Mouse (Mus musculus) left cerebral cortex, postnatal 36 days (tissue): ENCODE measurements at regions not wholly inside any gene's neighbourhood (a gene's known extent, or its start where the extent isn't known, plus 50 kb on each side); places are given as distances from the start of the nearest gene placed in this dataset.
A peak's percentile ranks its signal among the peaks of the same experiment; 100 is the strongest.
"Not testable (repeated sequence)": the region's sequence is repeated elsewhere in the genome, so short reads cannot be mapped to it uniquely, and the experiment has no call there.

Experiments used
- DNase-seq, 2 experiments: peaks; one replicate each; pipeline ENCODE4 v3.0.0; 2021 to 2022; ENCODE audit warnings: low spot score in 2 of 2, mixed read lengths in 1 of 2
- intact Hi-C: fragments of 180-260 bp; cut with DNase I; formaldehyde crosslinking; loops from one replicate; pipeline ENCODE4 v1.15.1; 2025

GRCm38 (mm10) chr9:5424236-5424635 is 79.0 kb downstream of the Casp12 start:
- intact Hi-C loops: no loop called here

GRCm38 (mm10) chr9:5448180-5448579 is 103.0 kb downstream of the Casp12 start:
- no peak for DNase-seq
- intact Hi-C loops: no loop called here

More at GRCm38 (mm10) chr9:5424236-5424635, 79.0 kb downstream of the Casp12 start:
- no peak for DNase-seq

- no peak for DNase-seq
These were observed 111.4 kb downstream of the Casp12 start for GRCm38 (mm10) chr9:5456606-5457005.

GRCm38 (mm10) chr9:5472012-5472411 is 126.8 kb downstream of the Casp12 start:
- intact Hi-C loops: no loop called here
- DNase-seq: no peak

More at GRCm38 (mm10) chr9:5456606-5457005, 111.4 kb downstream of the Casp12 start:
- intact Hi-C loops: no loop called here

GRCm38 (mm10) chr9:5474271-5474670 is 129.0 kb downstream of the Casp12 start:
- intact Hi-C loops: no loop called here
- DNase-seq: no peak

- intact Hi-C loops: no loop called here
- no peak for DNase-seq
These were observed 140.0 kb downstream of the Casp12 start for GRCm38 (mm10) chr9:5485258-5485657.

GRCm38 (mm10) chr9:5496837-5497236 is 151.6 kb downstream of the Casp12 start:
- intact Hi-C loops: no loop called here
- no peak for DNase-seq

GRCm38 (mm10) chr9:5498306-5498705 is 153.1 kb downstream of the Casp12 start:
- intact Hi-C loops: no loop called here
- no peak for DNase-seq

- intact Hi-C loops: no loop called here
- no peak for DNase-seq
These were observed 180.6 kb downstream of the Casp12 start for GRCm38 (mm10) chr9:5525762-5526360.

- DNase-seq: no peak
- intact Hi-C loops: no loop called here
These were observed 197.4 kb downstream of the Casp12 start for GRCm38 (mm10) chr9:5542604-5543003.

- intact Hi-C loops: no loop called here
- DNase-seq: no peak
These were observed 229.8 kb downstream of the Casp12 start for GRCm38 (mm10) chr9:5575072-5575471.

GRCm38 (mm10) chr9:5578168-5578567 is 232.9 kb downstream of the Casp12 start:
- DNase-seq, intact Hi-C loops: not testable (repeated sequence)

GRCm38 (mm10) chr9:5595891-5596635 is 250.8 kb downstream of the Casp12 start:
- intact Hi-C loops: no loop called here
- no peak for DNase-seq

GRCm38 (mm10) chr9:5604019-5604418 is 258.8 kb downstream of the Casp12 start:
- no peak for DNase-seq

GRCm38 (mm10) chr9:5605015-5605414 is 259.8 kb downstream of the Casp12 start:
- no peak for DNase-seq
- intact Hi-C loops: no loop called here

More at GRCm38 (mm10) chr9:5604019-5604418, 258.8 kb downstream of the Casp12 start:
- intact Hi-C loops: no loop called here

GRCm38 (mm10) chr9:5616725-5617124 is 271.5 kb downstream of the Casp12 start:
- DNase-seq: no peak
- intact Hi-C loops: no loop called here

- no peak for DNase-seq
- intact Hi-C loops: no loop called here
These were observed 278.2 kb downstream of the Casp12 start for GRCm38 (mm10) chr9:5623396-5623795.

- intact Hi-C loops: no loop called here
- DNase-seq: no peak
These were observed 282.3 kb downstream of the Casp12 start for GRCm38 (mm10) chr9:5627521-5627920.

- intact Hi-C loops: loop anchor here (10.0 kb wide), 1 partner anchor 1100 kb away; no protein-coding TSS in a partner anchor
These were observed 289.3 kb downstream of the Casp12 start for GRCm38 (mm10) chr9:5634461-5634953.

GRCm38 (mm10) chr9:5634969-5635368 is 289.7 kb downstream of the Casp12 start:
- peak; percentile 10 to 15 for DNase-seq
- intact Hi-C loops: loop anchor here (10.0 kb wide), 1 partner anchor 1100 kb away; no protein-coding TSS in a partner anchor

More at GRCm38 (mm10) chr9:5634461-5634953, 289.3 kb downstream of the Casp12 start:
- DNase-seq: no peak

GRCm38 (mm10) chr9:5663886-5664285 is 318.7 kb downstream of the Casp12 start:
- intact Hi-C loops: no loop called here
- DNase-seq: no peak
